Mouse (Mus musculus): ENCODE data around the gene Myo18b.

- no peak for TF ChIP-seq CTCF (IDR thresholded peaks at IDR 0.05; ENCODE audit: control insufficient read depth, insufficient read depth, insufficient read length)
- no peak for TF ChIP-seq CEBPB (IDR thresholded peaks at IDR 0.05; ENCODE audit: low read depth)
Observed at GRCm38 (mm10) chr5:112730604-112731003, 165.6 kb downstream of the Myo18b start.
